Mouse (Mus musculus): Measurements from ENCODE around the gene Foxa2.
A peak's percentile ranks its signal among the peaks of the same experiment; 100 is the strongest.

Foxa2 gene

GRCm38 (mm10) chr2:148046799-148047165, at the start of gene Foxa2:
Gene Foxa2 (minus strand): TSS chr2:148046969.
- DNase-seq (ENCODE audit: low read depth, low spot score): no peak

DNA sequence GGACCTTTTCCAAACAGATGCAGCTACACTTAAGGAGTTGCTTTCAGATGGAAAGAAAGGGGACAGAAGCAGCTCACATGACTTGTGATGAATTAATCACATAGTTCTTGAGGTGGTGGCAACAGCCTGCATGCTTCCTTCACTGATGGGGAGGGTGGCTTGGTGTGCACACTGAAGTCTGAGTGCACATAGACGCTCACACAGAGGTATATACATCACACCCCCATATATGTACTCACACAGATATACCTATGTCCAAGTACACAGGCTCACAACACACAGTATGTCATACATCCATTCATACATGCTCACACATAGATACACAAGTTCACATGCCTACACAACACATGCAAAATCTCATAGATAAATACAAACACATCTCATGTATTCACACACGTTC, 45.3 kb upstream of the Foxa2 start:
- DNase-seq (ENCODE audit: low read depth, low spot score): no peak

DNA sequence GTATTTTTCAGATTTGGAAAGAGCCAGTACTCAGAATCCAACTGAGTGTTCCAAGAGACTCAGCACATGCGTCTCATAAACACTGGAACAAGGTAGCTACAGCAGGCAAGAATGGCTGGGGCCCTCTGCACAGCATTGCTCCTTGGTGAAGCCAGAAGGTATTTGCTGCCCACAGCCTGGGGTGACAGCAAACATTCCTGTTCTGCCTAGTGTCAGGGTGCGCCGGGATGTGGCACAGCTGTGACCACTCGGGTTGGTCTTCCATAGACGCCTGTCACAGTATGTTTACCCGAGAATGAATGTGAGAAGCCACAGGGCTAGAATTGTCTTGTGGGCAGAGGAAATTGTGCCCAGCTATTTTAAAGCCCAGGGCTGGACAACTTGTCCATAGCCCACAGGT, 44.9 kb upstream of the Foxa2 start:
- DNase-seq (ENCODE audit: low read depth, low spot score): no peak

DNA sequence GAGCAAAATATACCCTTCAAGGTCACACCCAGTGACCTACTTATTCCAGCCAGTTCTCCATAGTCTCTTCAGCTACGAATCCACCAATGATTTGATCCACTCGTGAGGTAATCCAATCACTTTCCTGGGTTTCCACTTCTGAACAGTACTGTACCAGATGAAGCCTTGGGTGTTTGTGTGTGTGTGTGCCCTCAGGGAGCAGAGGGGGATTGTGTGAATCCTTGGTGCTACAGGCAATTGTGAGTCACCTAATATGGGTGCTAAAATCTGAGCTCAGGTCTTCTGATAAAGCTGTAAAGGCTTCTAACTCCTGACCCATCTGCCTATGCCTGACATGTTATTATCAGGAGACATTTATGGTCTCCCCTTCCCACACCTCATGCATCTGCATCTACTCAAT, 43.3 kb upstream of the Foxa2 start:
- no peak for DNase-seq (ENCODE audit: low read depth, low spot score)

- DNase-seq (ENCODE audit: low read depth, low spot score): no peak
These were observed 38.8 kb upstream of the Foxa2 start for GRCm38 (mm10) chr2:148085529-148085928.

DNA sequence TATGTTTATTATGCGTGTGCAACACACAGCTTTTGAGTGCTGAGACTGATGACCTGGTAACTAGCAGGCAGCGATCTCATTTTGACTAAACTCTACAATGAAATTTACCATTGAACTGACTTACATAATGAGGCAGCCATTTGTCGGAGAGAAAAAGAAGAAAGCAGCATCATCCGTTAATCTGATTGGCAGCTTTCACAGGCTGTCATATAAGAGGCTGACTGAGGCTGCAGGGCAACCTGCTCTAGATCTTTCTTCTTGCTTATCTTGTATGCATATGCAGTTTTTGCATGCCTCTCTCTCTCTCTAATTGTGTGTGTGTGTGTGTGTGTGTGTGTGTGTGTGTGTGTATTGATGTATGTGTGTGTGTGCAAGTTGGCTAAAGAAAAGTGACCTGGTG, 38.4 kb upstream of the Foxa2 start:
- no peak for DNase-seq (ENCODE audit: low read depth, low spot score)

DNA sequence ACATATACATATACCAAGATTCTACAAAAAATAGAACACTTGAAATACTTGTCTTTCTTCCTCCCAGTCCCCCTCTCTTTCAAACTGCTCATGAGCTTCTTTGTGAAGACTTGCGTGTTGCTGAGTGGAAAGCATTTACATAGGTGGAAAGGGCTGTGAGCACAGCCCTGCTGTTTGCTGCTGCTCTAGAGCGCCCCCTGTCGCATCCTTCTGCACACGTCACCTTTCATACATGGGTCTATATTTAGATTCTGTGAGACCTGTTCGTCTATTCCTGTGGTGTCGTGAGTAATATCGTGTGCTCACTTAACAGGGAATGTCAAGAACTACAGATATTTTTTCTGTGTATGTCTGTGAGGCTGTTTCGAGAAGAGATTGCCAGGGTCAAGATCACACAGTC, 35.5 kb upstream of the Foxa2 start:
- DNase-seq (ENCODE audit: low read depth, low spot score): peak; percentile 15

DNA sequence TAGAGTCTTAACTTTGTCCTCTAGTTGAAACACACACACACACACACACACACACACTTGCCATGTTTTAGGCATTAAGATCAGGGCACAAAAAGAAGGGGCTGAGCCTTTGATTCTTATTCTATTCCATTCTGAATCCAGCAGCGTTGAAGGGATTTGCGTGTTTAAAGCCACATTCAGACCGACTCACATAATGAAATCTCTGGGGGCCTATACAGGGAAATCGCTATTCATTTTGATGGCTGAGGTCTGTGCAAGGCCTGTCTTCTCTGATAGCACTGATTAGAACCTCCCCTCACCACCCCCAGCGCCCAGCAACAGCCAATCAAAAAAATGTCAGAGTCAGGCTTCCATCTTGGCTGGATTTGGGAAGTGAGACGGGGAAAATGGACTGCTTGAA, 13.9 kb upstream of the Foxa2 start:
- DNase-seq (ENCODE audit: low read depth, low spot score): no peak

DNA sequence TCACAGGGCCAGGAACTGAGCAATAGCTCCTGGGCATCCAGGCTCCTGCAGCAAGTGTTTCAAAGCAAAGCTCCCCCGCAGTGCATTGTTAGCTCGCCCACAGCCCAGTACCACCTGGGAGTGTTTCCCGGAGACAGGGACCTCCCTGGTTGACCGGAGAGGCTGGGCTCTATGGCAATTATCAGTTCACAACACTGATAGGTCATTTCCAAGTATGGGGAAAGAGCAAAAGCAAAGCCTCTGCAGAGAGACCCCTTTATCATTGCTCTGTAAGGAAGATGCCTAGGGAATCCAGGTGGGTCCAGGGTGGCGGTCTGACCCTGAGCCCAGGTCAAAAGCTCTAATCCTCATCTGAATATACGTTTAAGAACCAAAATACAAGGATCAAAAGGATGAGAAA, 6.6 kb upstream of the Foxa2 start:
- DNase-seq (ENCODE audit: low read depth, low spot score): no peak

- peak; percentile 6 for DNase-seq (ENCODE audit: low read depth, low spot score)
These were observed 1.8 kb upstream of the Foxa2 start for GRCm38 (mm10) chr2:148048484-148049129.

DNA sequence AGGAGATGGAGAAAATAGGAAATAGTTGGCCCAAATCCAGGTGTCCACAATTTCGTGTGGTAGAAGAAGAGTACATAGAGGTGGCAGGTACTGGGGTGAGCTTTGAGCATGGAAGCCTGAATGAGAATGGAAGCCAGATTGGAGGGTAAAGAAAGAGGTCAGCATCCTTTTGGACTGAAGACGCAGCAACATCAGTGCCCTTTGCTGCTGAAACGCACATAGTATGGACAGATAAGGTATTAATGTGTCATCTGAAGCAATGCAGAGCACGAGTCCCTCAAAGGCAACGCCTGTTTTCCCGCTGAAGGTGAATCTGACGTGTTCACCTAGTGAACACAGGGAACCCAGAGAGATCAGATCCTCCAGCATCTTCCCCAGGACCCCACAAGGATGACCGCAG, 842 bp upstream of the Foxa2 start:
- DNase-seq (ENCODE audit: low read depth, low spot score): no peak

- DNase-seq (ENCODE audit: low read depth, low spot score): no peak
These were observed 601 bp downstream of the Foxa2 start for GRCm38 (mm10) chr2:148045937-148046798.

- no peak for DNase-seq (ENCODE audit: low read depth, low spot score)
These were observed 1.2 kb downstream of the Foxa2 start for GRCm38 (mm10) chr2:148045543-148045936.

DNA sequence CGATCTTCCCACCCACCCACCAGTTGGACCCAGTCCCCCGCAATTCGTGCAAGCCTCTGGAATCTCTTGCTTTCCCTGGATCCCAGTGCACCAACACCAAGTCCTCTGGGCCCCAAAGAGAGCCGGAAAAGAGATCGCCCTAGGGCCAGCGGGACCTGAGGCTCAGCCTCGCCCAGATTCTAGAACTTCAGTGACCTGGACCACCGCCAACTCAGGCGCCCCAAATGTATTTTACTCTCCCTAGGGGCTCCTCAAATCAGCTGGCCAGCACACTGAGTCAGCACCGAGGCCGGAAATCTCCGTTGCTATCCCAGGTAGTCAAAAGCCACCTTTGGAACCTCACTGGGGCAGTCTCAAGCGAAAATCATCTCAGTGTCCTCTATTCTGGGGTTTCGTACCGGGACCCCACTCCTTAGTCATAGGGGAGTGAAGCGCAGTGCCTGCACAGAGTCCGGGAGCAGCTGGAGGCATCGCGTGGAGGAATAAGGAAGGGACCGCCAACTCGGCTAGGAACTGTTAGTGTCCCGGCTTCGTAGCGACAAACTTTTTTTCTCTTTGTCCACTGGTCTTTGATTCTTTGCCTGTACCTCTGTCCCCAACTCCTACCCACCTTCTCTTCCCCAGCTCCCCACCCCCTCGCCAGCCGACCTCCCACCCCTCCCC, 1.8 kb downstream of the Foxa2 start:
- DNase-seq (ENCODE audit: low read depth, low spot score): no peak

DNA sequence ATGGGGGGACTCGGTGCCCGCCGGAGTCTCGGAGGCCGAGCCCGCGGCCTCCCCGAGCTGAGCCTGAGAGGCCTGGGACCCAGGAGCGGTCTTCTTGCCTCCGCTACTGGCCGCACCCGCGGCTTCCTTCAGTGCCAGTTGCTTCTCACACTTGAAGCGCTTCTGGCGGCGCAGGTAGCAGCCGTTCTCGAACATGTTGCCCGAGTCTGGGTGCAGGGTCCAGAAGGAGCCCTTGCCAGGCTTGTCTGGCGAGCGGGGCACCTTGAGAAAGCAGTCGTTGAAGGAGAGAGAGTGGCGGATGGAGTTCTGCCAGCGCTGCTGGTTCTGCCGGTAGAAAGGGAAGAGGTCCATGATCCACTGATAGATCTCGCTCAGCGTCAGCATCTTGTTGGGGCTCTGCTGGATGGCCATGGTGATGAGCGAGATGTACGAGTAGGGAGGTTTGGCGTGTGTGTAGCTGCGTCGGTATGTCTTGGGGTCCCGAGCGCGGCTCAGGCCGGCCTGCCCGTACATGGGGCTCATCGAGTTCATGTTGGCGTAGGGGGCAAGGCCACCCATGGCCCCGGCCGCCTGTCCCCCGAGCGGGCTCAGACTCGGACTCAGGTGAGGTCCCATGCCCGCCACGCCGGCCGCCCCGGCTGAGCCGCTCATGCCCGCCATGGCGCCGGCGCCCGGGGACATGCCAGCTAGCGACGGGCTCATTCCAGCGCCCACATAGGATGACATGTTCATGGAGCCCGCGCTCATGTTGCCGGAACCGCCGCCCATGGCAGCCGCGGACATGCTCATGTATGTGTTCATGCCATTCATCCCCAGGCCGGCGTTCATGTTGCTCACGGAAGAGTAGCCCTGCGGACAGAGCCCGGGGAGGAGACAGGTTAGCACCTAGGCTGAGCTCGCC, 2.5 kb downstream of the Foxa2 start:
- DNase-seq (ENCODE audit: low read depth, low spot score): no peak

DNA sequence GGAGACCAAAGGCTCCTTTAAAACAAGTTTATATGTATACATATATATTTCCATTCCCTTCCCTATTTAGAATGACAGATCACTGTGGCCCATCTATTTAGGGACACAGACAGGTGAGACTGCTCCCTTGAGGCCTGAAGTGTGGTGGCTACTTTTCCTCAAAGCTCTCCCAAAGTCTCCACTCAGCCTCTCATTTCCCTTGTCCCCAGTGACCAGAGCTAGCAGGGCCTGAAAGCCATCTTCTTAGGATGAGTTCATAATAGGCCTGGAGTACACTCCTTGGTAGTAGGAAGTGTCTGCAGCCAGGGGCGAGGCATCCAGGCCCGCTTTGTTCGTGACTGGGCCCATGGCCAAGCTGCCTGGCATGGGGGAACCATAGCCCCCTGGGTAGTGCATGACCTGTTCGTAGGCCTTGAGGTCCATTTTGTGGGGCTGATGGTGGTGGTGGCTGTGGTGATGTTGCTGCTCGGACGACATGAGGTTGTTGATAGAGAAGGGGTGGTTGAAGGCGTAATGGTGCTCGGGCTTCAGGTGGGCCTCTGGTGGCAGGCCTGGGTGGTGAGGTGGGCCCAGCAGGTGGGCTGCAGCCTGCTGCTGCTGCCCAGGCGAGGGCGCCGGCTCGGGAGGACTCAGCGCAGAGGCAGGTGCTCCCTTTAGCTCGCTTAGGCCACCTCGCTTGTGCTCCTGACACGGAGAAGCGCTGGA, 3.3 kb downstream of the Foxa2 start:
- DNase-seq (ENCODE audit: low read depth, low spot score): no peak

DNA sequence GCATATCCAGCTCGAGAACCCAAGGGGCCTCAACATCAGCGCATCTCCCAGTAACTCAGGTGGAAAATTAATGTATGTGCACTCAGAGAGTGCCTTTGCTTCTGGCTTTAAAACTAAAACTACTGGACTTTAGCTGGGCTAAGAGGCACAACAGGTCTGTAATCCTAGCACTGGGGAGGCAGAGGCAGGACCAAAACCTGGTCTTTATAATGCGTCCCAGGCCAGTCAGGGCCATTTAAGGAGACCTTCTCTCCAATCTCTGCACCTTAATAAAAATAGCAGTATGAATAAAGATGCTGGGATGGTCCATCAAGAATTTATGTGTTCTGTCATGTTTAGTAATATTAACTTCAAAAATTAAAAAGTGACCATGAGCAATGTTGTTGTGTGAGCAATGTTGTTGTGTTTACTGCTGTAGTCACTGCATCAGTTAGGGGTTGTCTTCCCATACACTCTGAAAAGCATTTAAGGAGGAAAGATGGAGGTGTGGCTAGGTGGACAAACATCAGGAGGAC, 4.6 kb downstream of the Foxa2 start:
- no peak for DNase-seq (ENCODE audit: low read depth, low spot score)

- DNase-seq (ENCODE audit: low read depth, low spot score): no peak
These were observed 5.4 kb downstream of the Foxa2 start for GRCm38 (mm10) chr2:148041381-148041780.

- DNase-seq (ENCODE audit: low read depth, low spot score): no peak
These were observed 6.3 kb downstream of the Foxa2 start for GRCm38 (mm10) chr2:148040236-148041121.

Data from CD4-positive, CD25-positive, alpha-beta regulatory T cell, adult 2 months (primary cell).